Mouse (Mus musculus) frontal cortex, postnatal 36 days (tissue): Measurements from ENCODE around the gene Msrb1.
"Not testable (repeated sequence)": the region's sequence is repeated elsewhere in the genome, so short reads cannot be mapped to it uniquely, and the experiment has no call there.

Experiments used
- DNase-seq, 2 experiments: peaks; one replicate each; pipeline ENCODE4 v3.0.0; 2022; ENCODE audit warnings: low spot score in 2 of 2

The Msrb1 gene

GRCm38 (mm10) chr17:24719494-24720222, 16.8 kb upstream of the Msrb1 start:
- DNase-seq: peak; percentile 99

GRCm38 (mm10) chr17:24720616-24721015, 15.8 kb upstream of the Msrb1 start:
- not testable (repeated sequence) for DNase-seq

GRCm38 (mm10) chr17:24721383-24721955, 15.0 kb upstream of the Msrb1 start:
- not testable (repeated sequence) for DNase-seq

GRCm38 (mm10) chr17:24722220-24722924, 14.1 kb upstream of the Msrb1 start:
- no peak for DNase-seq

GRCm38 (mm10) chr17:24723122-24723880, 13.1 kb upstream of the Msrb1 start:
- no peak for DNase-seq

GRCm38 (mm10) chr17:24723881-24724180, 12.6 kb upstream of the Msrb1 start:
- DNase-seq: no peak

GRCm38 (mm10) chr17:24724184-24724583, 12.3 kb upstream of the Msrb1 start, which contains the start of gene Ndufb10:
TSS of gene Ndufb10 (minus strand) at chr17:24724478.
- DNase-seq: peak; percentile 93 to 96

- DNase-seq: no peak
Measured at GRCm38 (mm10) chr17:24725637-24726390, 10.6 kb upstream of the Msrb1 start.

- no peak for DNase-seq
Measured at GRCm38 (mm10) chr17:24727618-24728017, 8.8 kb upstream of the Msrb1 start, which contains the start of gene Rpl3l. TSS of gene Rpl3l (plus strand) at chr17:24727820.

GRCm38 (mm10) chr17:24728184-24728583, 8.3 kb upstream of the Msrb1 start:
- no peak for DNase-seq

- no peak for DNase-seq
Measured at GRCm38 (mm10) chr17:24729067-24729466, 7.4 kb upstream of the Msrb1 start.

- DNase-seq: no peak
Measured at GRCm38 (mm10) chr17:24730787-24731186, 5.7 kb upstream of the Msrb1 start.

GRCm38 (mm10) chr17:24732233-24732935, 4.1 kb upstream of the Msrb1 start:
- DNase-seq: no peak

GRCm38 (mm10) chr17:24733434-24734050, 2.9 kb upstream of the Msrb1 start:
- no peak for DNase-seq

GRCm38 (mm10) chr17:24734513-24734912, 1.9 kb upstream of the Msrb1 start:
- DNase-seq: no peak

- no peak for DNase-seq
Measured at GRCm38 (mm10) chr17:24735446-24735845, 996 bp upstream of the Msrb1 start.

GRCm38 (mm10) chr17:24737135-24737810, 831 bp downstream of the Msrb1 start:
- DNase-seq: no peak

GRCm38 (mm10) chr17:24738238-24738637, 1.8 kb downstream of the Msrb1 start:
- no peak for DNase-seq

GRCm38 (mm10) chr17:24739926-24740325, 3.5 kb downstream of the Msrb1 start:
- no peak for DNase-seq

- no peak for DNase-seq
Measured at GRCm38 (mm10) chr17:24742307-24742706, 5.9 kb downstream of the Msrb1 start.
